Mouse (Mus musculus): ENCODE results near the gene Ddx4. TPM values are rescaled to one million over a fixed set of nuclear protein-coding genes. Genes with fewer than 3 reads are reported as not detected.

Ddx4 gene
- polyA plus RNA-seq (2012; fragmentation: generic; extraction: Trizol), result not detected

- no peaks in the 10 kb centered on the region for H3K36me3 ChIP-seq (ENCODE audit: control insufficient read depth, insufficient read depth)
- TF ChIP-seq POLR2AphosphoS2 (IDR thresholded peaks at IDR 0.05; ENCODE audit: insufficient read length, low read depth), result no peak
- no peak for TF ChIP-seq SRF (IDR thresholded peaks at IDR 0.05; ENCODE audit: control insufficient read depth, insufficient read length, low read depth)
- no peak for TF ChIP-seq E2F4 (IDR thresholded peaks at IDR 0.05; ENCODE audit: insufficient read depth)
- no peak for TF ChIP-seq TCF3 (IDR thresholded peaks at IDR 0.05; ENCODE audit: insufficient read length, low read depth)
- no peak for TF ChIP-seq MYOD1 (IDR thresholded peaks at IDR 0.05; ENCODE audit: control insufficient read depth in 1 of 3, insufficient read length in 2 of 3, low read depth in 2 of 3)
- no peak for TF ChIP-seq POLR2A (IDR thresholded peaks at IDR 0.05; ENCODE audit: insufficient read length, low read depth)
- no peak for TF ChIP-seq CEBPB (IDR thresholded peaks at IDR 0.05; ENCODE audit: insufficient read depth, poor library complexity, severe bottlenecking)
- no peak for TF ChIP-seq MYOG (IDR thresholded peaks at IDR 0.05; ENCODE audit: control insufficient read depth in 1 of 3, insufficient read depth in 1 of 3, insufficient read length in 2 of 3, low read depth in 2 of 3)
- no peak for TF ChIP-seq REST (IDR thresholded peaks at IDR 0.05; ENCODE audit: insufficient read depth, insufficient read length)
- no peak for TF ChIP-seq USF1 (IDR thresholded peaks at IDR 0.05; ENCODE audit: low read depth)
- no peak for TF ChIP-seq MAX (IDR thresholded peaks at IDR 0.05; ENCODE audit: low read depth)
- no peak for TF ChIP-seq TCF12 (IDR thresholded peaks at IDR 0.05; ENCODE audit: insufficient read depth, poor library complexity, severe bottlenecking)
- no peak within 1 kb of the TSS for H3K4me3 ChIP-seq
- H3ac ChIP-seq (ENCODE audit: control insufficient read depth, insufficient read length), result no peak within 1 kb of the TSS
- H3K79me2 ChIP-seq (ENCODE audit: control insufficient read depth, insufficient read depth), result no peaks in the 10 kb centered on the region
- H3K27me3 ChIP-seq (ENCODE audit: control insufficient read depth, insufficient read depth, insufficient read length), result peaks cover 31% of the 10 kb centered on the region
- no peak within 1 kb of the TSS for H3K4me2 ChIP-seq (ENCODE audit: low read depth)
These were observed at the start of gene Ddx4 for GRCm38 (mm10) chr13:112652205-112652604. Gene Ddx4, minus strand, starts transcription at chr13:112652475.

GRCm38 (mm10) chr13:112701256-112701655, 49.0 kb upstream of the Ddx4 start:
- no peak overlapping the region for H3K4me3 ChIP-seq
- peaks cover 4% of the 10 kb centered on the region for H3K36me3 ChIP-seq (ENCODE audit: control insufficient read depth, insufficient read depth)
- no peak overlapping the region for H3K4me2 ChIP-seq (ENCODE audit: low read depth)
- no peak overlapping the region for H3ac ChIP-seq (ENCODE audit: control insufficient read depth, insufficient read length)
- no peaks in the 10 kb centered on the region for H3K79me2 ChIP-seq (ENCODE audit: control insufficient read depth, insufficient read depth)
- H3K27me3 ChIP-seq (ENCODE audit: control insufficient read depth, insufficient read depth, insufficient read length), result no peaks in the 10 kb centered on the region
- TF ChIP-seq CEBPB (IDR thresholded peaks at IDR 0.05; ENCODE audit: insufficient read depth, poor library complexity, severe bottlenecking) (no peak), TCF12 (IDR thresholded peaks at IDR 0.05; ENCODE audit: insufficient read depth, poor library complexity, severe bottlenecking) (no peak), MYOG (IDR thresholded peaks at IDR 0.05; ENCODE audit: control insufficient read depth in 1 of 3, insufficient read depth in 1 of 3, insufficient read length in 2 of 3, low read depth in 2 of 3) (no peak), POLR2AphosphoS2 (IDR thresholded peaks at IDR 0.05; ENCODE audit: insufficient read length, low read depth) (no peak), SRF (IDR thresholded peaks at IDR 0.05; ENCODE audit: control insufficient read depth, insufficient read length, low read depth) (no peak), MAX (IDR thresholded peaks at IDR 0.05; ENCODE audit: low read depth) (no peak), MYOD1 (IDR thresholded peaks at IDR 0.05; ENCODE audit: control insufficient read depth in 1 of 3, insufficient read length in 2 of 3, low read depth in 2 of 3) (no peak), TCF3 (IDR thresholded peaks at IDR 0.05; ENCODE audit: insufficient read length, low read depth) (no peak), USF1 (IDR thresholded peaks at IDR 0.05; ENCODE audit: low read depth) (no peak), E2F4 (IDR thresholded peaks at IDR 0.05; ENCODE audit: insufficient read depth) (no peak), POLR2A (IDR thresholded peaks at IDR 0.05; ENCODE audit: insufficient read length, low read depth) (no peak), REST (IDR thresholded peaks at IDR 0.05; ENCODE audit: insufficient read depth, insufficient read length) (no peak)

DNA sequence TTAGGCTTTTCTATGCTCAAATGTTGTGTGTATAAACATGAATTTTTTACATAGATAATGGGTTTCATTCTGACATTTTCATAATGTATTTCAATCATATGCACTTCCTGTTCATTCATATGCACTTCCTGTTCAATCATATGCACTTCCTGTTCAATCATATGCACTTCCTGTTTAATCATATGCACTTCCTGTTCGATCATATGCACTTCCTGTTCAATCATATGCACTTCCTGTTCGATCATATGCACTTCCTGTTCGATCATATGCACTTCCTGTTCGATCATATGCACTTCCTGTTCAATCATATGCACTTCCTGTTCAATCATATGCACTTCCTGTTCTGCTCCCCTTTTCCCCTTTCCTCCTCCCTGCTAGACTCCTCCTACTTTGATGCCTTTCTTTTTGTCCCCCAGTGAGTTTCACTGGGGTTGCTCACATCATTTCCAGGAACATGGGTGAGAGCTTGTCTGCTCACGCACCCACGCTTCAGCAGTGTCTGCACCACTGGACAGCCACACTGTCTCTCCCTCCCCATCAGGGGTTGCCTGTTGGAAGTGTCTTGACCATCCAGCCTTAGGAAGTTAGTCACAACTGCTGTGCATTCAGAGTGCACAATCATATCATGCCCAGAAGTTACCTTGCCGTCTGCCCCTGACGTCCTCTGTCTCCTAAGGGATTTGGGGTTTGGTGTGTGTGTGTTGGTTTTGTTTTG, 43.4 kb upstream of the Ddx4 start:
- Histone ChIP-seq H3K4me2 (ENCODE audit: low read depth) (no peak overlapping the region), H3K79me2 (ENCODE audit: control insufficient read depth, insufficient read depth) (no peaks in the 10 kb centered on the region), H3ac (ENCODE audit: control insufficient read depth, insufficient read length) (no peak overlapping the region), H3K4me3 (no peak overlapping the region), H3K27me3 (ENCODE audit: control insufficient read depth, insufficient read depth, insufficient read length) (no peaks in the 10 kb centered on the region), H3K36me3 (ENCODE audit: control insufficient read depth, insufficient read depth) (peaks cover 6% of the 10 kb centered on the region)
- TF ChIP-seq MYOG (IDR thresholded peaks at IDR 0.05; ENCODE audit: control insufficient read depth in 1 of 3, insufficient read depth in 1 of 3, insufficient read length in 2 of 3, low read depth in 2 of 3), result no peak
- TF ChIP-seq CEBPB (IDR thresholded peaks at IDR 0.05; ENCODE audit: insufficient read depth, poor library complexity, severe bottlenecking), result no peak
- TF ChIP-seq SRF (IDR thresholded peaks at IDR 0.05; ENCODE audit: control insufficient read depth, insufficient read length, low read depth), result no peak
- TF ChIP-seq TCF12 (IDR thresholded peaks at IDR 0.05; ENCODE audit: insufficient read depth, poor library complexity, severe bottlenecking), result no peak
- no peak for TF ChIP-seq TCF3 (IDR thresholded peaks at IDR 0.05; ENCODE audit: insufficient read length, low read depth)
- no peak for TF ChIP-seq POLR2A (IDR thresholded peaks at IDR 0.05; ENCODE audit: insufficient read length, low read depth)
- TF ChIP-seq MAX (IDR thresholded peaks at IDR 0.05; ENCODE audit: low read depth), result no peak
- TF ChIP-seq MYOD1 (IDR thresholded peaks at IDR 0.05; ENCODE audit: control insufficient read depth in 1 of 3, insufficient read length in 2 of 3, low read depth in 2 of 3), result no peak
- no peak for TF ChIP-seq E2F4 (IDR thresholded peaks at IDR 0.05; ENCODE audit: insufficient read depth)
- TF ChIP-seq REST (IDR thresholded peaks at IDR 0.05; ENCODE audit: insufficient read depth, insufficient read length), result no peak
- no peak for TF ChIP-seq USF1 (IDR thresholded peaks at IDR 0.05; ENCODE audit: low read depth)

DNA sequence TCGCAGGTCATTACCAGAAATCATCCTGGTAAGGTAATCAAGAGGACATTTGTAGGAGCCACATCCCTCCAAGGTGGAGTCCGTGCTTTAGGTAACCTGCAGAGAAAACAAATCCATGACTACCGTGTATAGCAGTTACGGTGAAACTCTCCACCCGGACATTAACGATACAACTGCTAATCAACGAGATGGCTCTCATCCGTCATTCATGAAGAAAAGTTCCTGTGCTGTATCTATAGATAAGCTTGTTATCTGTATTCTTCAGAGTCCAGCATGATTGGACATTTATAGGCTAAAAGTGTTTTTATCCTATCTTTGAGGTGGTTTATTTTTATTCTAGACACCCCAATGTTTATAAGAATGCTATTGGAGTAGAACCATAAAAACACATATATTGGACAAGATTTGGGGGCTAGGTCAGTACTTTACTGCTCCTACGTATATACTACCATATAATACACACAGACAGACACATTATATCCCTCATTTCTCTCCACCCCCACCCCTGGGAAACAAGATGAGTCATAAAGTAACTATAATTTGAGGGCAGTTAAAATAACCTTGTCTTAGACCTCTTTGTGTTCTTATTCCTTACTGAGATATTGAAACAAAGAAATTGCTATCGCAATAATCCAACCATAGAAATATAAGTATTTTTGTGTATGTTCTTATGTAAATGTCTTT, 40.7 kb upstream of the Ddx4 start:
- Histone ChIP-seq H3ac (ENCODE audit: control insufficient read depth, insufficient read length) (no peak overlapping the region), H3K4me2 (ENCODE audit: low read depth) (no peak overlapping the region), H3K4me3 (no peak overlapping the region), H3K27me3 (ENCODE audit: control insufficient read depth, insufficient read depth, insufficient read length) (no peaks in the 10 kb centered on the region), H3K36me3 (ENCODE audit: control insufficient read depth, insufficient read depth) (peaks cover 6% of the 10 kb centered on the region), H3K79me2 (ENCODE audit: control insufficient read depth, insufficient read depth) (no peaks in the 10 kb centered on the region)
- TF ChIP-seq POLR2AphosphoS2 (IDR thresholded peaks at IDR 0.05; ENCODE audit: insufficient read length, low read depth) (no peak), E2F4 (IDR thresholded peaks at IDR 0.05; ENCODE audit: insufficient read depth) (no peak), SRF (IDR thresholded peaks at IDR 0.05; ENCODE audit: control insufficient read depth, insufficient read length, low read depth) (no peak)

All from myocyte (in vitro differentiated cells).